Mouse (Mus musculus) retina, postnatal 1 day (tissue): ENCODE measurements at regions not wholly inside any gene's neighbourhood (a gene's known extent, or its start where the extent isn't known, plus 50 kb on each side); places are given as distances from the start of the nearest gene placed in this dataset.

ENCODE experiments used
- DNase-seq: peaks from one replicate; pipeline ENCODE4 v3.0.0-alpha.2; 2012

DNA sequence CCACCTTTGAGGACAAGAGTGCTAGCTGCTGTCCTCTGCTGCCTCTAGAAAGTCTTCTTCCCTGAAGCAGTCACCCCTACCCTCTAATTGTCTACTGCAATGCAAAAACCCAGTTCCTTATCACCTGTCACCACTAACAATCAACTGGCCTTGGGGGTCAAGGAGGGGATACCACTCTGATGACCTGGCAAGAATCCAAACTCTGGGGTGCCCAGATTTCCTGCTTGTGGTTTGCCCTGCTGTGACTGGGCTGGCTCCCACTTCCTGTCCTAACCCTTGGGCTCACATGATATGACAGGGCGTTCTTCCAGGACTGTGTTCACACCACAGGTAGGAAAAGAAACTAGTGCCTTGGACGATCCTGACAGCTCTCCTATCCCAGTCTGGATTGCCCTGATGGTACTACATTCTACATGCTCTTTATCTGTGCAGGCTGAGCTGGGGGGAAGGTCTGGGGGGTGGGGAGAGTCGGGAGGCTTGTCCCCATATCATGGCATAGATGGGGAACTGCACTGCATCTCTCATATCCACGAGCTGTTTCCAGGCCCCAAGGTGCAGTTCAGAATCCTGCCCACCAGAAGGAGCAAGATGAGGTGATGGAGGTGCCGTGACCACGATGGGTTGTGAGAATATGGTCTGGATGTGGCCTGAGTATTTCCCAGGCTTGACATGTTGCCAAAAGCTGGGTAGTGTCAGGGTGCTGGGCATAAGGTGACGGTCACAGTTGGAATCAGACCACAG is 81.0 kb downstream of the Maf start:
- DNase-seq, result no peak

GRCm38 (mm10) chr8:115625072-115625471 is 82.5 kb downstream of the Maf start:
- no peak for DNase-seq

DNA sequence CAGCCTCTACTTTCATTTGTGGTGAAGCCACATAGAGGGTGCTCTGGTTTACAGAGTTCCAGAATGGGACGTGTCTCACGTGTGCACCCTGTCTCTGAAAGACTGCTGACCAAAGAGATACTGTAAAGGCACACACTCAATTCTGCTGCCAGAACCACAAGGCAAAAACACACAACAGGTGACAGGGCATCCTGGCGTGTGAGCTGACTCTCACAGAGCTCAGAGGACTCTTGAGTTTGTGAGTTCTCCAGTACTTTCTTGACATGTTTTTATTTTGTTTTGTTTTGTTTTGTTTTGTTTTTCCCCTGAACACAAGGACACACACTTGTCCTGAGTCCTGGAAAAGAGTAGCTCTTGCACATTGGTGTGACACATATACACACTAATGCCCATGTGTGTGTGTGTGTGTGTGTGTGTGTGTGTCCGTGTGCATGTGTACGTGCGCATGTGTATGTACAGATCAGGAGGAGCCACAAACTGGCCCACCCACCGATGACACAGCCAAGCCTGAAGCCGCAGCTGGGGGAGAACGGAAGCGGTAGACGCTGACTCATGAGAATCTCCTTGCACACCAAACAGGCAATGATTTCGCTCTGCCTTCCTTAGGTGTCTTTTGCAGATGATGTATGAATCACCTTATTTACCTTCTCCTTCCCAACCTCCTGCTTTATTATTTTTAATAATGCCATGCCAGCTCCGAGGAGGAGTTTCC is 89.4 kb downstream of the Maf start:
- DNase-seq, result no peak

GRCm38 (mm10) chr8:115616871-115617605 is 90.6 kb downstream of the Maf start:
- DNase-seq, result no peak

DNA sequence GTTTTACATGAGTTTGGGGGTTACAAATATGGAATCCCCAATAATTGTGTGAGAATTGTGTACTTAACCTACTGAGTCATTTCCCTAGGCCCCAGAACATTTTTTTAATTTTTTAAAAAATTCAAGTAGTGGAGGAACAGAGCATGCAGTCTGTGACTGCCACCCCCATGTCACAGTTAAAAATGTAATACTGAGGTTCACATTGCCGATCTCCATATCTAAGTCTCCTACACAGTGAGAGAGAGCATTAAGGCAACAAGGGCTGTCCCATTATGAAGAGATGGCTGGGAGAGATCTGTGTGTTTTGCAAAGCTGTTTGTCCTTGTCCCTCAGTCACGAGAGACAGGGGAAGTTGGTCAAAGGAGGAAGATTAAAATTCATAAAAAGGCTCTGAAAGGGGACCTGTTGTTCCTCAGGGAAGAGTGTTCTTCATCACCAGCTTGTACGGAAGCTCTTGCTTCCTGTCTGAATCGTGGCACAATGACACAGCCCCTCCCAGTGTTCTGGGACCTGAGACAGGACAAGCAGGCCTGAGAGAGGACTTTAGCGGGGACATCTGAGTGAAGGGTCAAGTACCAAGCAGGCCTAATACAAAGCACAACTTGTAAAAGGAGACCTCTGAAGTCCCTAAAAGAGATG is 93.5 kb downstream of the Maf start:
- DNase-seq, result no peak

DNA sequence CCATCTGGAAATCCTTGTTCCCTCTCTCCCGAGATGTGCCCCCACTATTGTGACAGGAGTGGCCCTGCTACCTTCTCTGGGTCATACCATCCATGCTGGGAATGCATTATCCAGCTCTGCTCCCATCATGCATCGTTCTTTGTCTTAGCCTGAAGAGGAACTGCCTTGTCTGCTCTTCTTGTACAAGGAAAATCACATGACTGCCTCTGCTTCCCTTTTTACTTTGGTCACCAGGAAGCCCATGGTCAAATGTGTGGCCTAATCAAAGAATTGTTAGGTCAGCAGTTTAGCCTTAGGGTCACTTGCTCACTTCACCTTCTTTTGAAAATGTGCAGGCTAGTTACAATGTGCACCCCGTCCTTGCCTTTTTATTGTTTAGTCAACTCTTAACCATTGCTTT is 95.5 kb downstream of the Maf start:
- DNase-seq, result no peak

- no peak for DNase-seq
Measured at GRCm38 (mm10) chr8:115599771-115600170, 107.8 kb downstream of the Maf start.

DNA sequence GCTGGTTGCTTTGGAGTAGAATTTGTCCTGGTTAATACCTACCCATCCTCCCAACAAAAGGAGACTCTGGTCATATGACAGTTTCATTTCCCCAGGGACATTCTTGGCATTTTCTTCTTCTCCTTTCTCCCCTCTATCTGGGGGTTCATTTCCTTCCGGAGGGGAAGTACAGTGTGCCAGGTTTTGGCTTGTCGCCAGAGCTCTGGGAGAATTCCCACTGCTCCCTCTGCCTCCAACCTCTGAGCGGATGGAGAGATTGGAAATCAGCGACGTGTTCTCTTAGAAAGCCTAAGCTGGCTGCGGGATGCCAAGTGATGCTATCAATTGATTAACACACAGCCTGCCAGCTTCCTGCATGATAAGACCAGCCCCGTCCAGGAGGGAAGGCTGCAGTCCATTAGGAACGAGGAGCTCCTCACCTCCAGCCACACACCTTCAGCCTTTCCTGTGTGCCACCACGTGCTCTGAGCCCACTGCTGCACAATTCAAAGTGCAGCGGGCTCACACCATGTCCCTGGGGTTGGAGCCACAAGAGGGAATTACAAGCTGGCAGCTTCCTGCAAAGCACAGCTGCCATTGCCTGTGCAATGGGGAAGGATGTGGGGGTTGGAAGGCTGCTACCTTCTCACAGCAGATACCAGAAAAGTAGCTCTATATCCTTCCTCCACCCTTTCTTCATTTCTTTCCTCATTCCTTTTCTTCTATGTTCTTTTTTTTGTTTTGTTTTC is 110.2 kb downstream of the Maf start:
- DNase-seq, result peak; percentile 22

DNA sequence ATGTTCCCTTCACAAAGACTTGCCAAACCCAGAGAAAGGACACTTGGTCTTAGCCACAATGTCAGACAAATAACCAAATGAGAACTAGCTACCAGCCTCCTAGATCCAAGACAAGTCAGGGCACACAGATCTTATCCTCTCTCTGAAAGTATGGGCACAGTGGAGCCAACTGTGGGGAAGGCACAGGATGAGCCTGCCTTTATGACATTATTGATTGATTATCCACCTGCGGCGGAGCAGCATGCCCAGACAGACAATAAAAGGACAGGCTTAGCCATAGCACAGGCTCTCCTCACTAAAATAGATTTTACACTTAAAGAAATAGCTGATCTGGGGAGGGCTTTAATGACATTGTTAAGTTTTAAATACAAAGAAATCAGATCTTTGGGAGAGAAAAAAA is 117.9 kb downstream of the Maf start:
- DNase-seq, result no peak

GRCm38 (mm10) chr8:115589076-115589475 is 118.5 kb downstream of the Maf start:
- no peak for DNase-seq

DNA sequence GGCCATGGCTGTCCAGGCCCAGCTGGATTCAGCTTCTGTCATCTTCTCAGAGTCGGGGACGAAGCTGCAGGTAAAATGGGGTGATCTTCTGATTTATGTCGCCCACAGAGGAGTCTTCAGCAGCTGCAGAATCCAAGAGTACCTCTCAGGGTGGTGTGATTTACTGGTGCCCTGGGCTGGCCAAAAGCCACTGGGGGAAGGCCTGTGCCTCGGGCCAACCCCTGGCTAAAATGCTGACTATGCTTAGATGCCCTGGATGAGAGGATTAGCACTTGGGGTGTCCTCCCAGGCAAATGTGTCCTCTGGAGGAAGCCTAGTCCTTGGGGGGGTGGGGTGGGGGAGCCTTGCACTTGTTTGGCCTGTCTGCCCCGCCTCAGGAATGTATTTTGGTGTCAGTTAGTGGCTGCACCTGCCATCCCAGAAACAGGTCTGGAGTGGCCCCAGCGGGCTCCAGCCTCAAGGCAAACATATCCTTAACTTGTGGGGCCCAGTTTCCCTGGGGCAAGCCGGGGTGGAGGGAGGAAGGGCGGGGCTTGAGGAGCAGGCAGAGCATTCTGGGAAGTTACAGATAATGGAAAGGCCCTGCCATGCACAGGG is 123.2 kb downstream of the Maf start:
- DNase-seq, result no peak

DNA sequence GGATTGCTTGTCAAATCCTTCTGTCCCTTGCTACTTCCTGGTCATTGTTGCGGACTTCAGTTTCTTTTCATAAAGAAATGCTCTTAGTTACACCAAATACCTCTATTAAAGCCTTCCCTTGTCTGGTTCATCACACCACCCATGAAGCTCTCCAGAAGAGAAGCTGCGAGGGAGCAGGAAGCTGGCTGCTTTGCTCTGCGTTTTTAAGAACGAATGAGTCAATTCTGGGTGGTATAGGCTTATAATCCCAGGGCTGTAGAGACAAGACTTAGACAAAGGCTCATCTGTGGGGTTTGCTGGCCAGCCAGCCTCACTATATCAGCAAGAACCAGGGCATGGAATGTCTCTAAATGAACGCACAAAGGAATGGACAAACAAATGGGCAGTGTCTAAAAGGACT is 124.4 kb downstream of the Maf start:
- no peak for DNase-seq

- DNase-seq, result no peak
Measured at GRCm38 (mm10) chr8:115581940-115582517, 125.6 kb downstream of the Maf start.

- no peak for DNase-seq
Measured at GRCm38 (mm10) chr8:115568394-115568793, 139.2 kb downstream of the Maf start.

DNA sequence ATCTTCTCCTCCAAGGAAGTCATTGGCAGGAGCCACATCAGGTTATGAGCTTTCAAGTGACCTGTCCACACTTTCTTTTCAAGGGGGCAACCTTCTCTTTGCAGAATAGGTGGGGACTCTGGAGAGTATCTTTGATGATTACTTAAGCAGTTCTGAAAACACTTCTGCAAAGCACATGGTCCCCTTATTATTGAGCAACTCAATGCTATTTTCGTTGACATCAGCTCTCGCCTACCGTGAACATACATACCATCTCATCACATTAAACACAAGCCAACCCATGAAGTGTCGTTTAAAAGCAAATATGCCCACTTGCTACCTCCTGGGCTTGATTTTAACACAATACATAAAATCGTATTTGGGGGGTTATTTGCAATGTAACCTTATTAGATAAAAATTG is 141.8 kb downstream of the Maf start:
- DNase-seq, result no peak

- no peak for DNase-seq
Measured at GRCm38 (mm10) chr8:115562362-115562761, 145.2 kb downstream of the Maf start.

- DNase-seq, result no peak
Measured at GRCm38 (mm10) chr8:115560985-115561916, 146.3 kb downstream of the Maf start.

GRCm38 (mm10) chr8:115555452-115555851 is 152.1 kb downstream of the Maf start:
- no peak for DNase-seq

- DNase-seq, result no peak
Measured at GRCm38 (mm10) chr8:115554185-115554584, 153.4 kb downstream of the Maf start.

GRCm38 (mm10) chr8:115551262-115551661 is 156.3 kb downstream of the Maf start:
- no peak for DNase-seq

DNA sequence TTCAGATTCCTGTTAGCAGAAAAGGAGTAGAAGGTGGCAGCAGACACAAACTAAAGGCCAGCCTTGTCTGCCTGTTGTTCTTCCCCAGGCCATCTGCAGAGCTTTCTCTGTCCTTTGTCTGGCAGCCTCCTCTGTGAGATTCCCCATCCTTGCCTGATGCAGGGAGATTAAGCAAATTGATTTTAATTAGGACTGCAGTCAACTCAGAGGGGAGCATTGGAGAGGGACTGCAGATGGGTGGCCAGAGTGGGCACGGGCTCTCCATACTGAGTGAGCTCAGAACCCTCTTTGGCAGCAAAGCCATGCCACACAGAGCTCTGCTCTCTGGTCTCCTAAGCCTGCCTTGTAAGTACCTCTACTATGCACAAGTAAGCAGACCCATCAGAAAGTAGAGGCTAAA is 158.5 kb downstream of the Maf start:
- DNase-seq, result peak; percentile 79
